Mouse (Mus musculus) testis, adult 2 months (tissue): Measurements from ENCODE around the gene Arhgap11a. TPM values are rescaled to one million over a fixed set of nuclear protein-coding genes. Genes with fewer than 3 reads are reported as not detected.

Experiments
- H3K27ac ChIP-seq: fragments of 200-500 bp; 2 replicates; pipeline ENCODE4 v1.5.1; 2012; ENCODE audit warnings: low read depth, low read length; ENCODE audit not compliant: control insufficient read depth, insufficient read depth
- H3K27me3 ChIP-seq: fragments of 200-500 bp; 2 replicates; pipeline ENCODE4 v1.6.1; 2012; ENCODE audit warnings: mild to moderate bottlenecking, low read length, moderate library complexity; ENCODE audit not compliant: control insufficient read depth, insufficient read depth
- H3K36me3 ChIP-seq: fragments of 200-500 bp; 2 replicates; pipeline ENCODE4 v1.6.1; 2012; ENCODE audit warnings: mild to moderate bottlenecking, low read length; ENCODE audit not compliant: control insufficient read depth, insufficient read depth
- H3K4me1 ChIP-seq: fragments of 200-500 bp; 2 replicates; pipeline ENCODE4 v1.6.1; 2012; ENCODE audit warnings: low read length; ENCODE audit not compliant: control insufficient read depth, insufficient read depth
- H3K4me3 ChIP-seq: fragments of 200-500 bp; 2 replicates; pipeline ENCODE4 v1.5.1; 2012; ENCODE audit warnings: low read depth, mild to moderate bottlenecking, low read length, moderate library complexity, mixed read lengths; ENCODE audit not compliant: control insufficient read depth
- CTCF ChIP-seq: fragments of 200-500 bp; IDR thresholded peaks from 2 replicates; pipeline ENCODE4 v1.5.1; 2012; ENCODE audit warnings: low read depth, mild to moderate bottlenecking, inconsistent platforms, low read length, moderate library complexity; ENCODE audit not compliant: control insufficient read depth, insufficient read depth, insufficient replicate concordance
- POLR2A ChIP-seq: fragments of 200-500 bp; IDR thresholded peaks from 2 replicates; pipeline ENCODE4 v1.6.1; 2012; ENCODE audit warnings: low read depth, mild to moderate bottlenecking, inconsistent platforms, low read length, moderate library complexity; ENCODE audit not compliant: control insufficient read depth
- polyA plus RNA-seq: library from polyadenylated mRNA; depleted of rRNA; stranded (reverse); fragments of >200 nt; gene quantifications from 2 replicates; pipeline ENCODE4 v1.2.3, GENCODE M21; 2012

Arhgap11a gene
- polyA plus RNA-seq, 1 experiment: 2.6 TPM

- TF ChIP-seq CTCF (no peak), POLR2A (peak; percentile 27)
- peak within 1 kb of the TSS; percentile 66; the same call in 1 of the 2 replicates for H3K27ac ChIP-seq
- H3K4me1 ChIP-seq: peaks cover 9% of the 10 kb centered on the region
- no peaks in the 10 kb centered on the region for H3K36me3 ChIP-seq
- H3K4me3 ChIP-seq: peak within 1 kb of the TSS; percentile 53
- no peaks in the 10 kb centered on the region for H3K27me3 ChIP-seq
These were observed 19.2 kb downstream of the Arhgap11a start, which contains the start of gene Scg5 for GRCm38 (mm10) chr2:113828943-113829882. Scg5 (minus strand) TSS chr2:113829121.

- Histone ChIP-seq H3K27me3 (no peaks in the 10 kb centered on the region), H3K36me3 (no peaks in the 10 kb centered on the region), H3K27ac (no peak overlapping the region), H3K4me3 (peak overlapping the region; percentile 53), H3K4me1 (peaks cover 9% of the 10 kb centered on the region)
- TF ChIP-seq CTCF (no peak), POLR2A (no peak)
These were observed 20.1 kb downstream of the Arhgap11a start for GRCm38 (mm10) chr2:113828086-113828942.

- peak; percentile 44; the same call in 1 of the 2 replicates for TF ChIP-seq CTCF
- TF ChIP-seq POLR2A: no peak
- H3K4me1 ChIP-seq: peaks cover 4% of the 10 kb centered on the region
- no peak overlapping the region for H3K4me3 ChIP-seq
- H3K27me3 ChIP-seq: no peaks in the 10 kb centered on the region
- H3K36me3 ChIP-seq: no peaks in the 10 kb centered on the region
- no peak overlapping the region for H3K27ac ChIP-seq
These were observed 24.6 kb downstream of the Arhgap11a start for GRCm38 (mm10) chr2:113823909-113824308.

- Histone ChIP-seq H3K4me3 (no peak overlapping the region), H3K4me1 (no peaks in the 10 kb centered on the region), H3K27me3 (no peaks in the 10 kb centered on the region), H3K36me3 (no peaks in the 10 kb centered on the region), H3K27ac (no peak overlapping the region)
- TF ChIP-seq CTCF (no peak), POLR2A (no peak)
These were observed 26.1 kb downstream of the Arhgap11a start for GRCm38 (mm10) chr2:113822367-113822766.

GRCm38 (mm10) chr2:113821176-113821734 lies 27.2 kb downstream of the Arhgap11a start:
- no peaks in the 10 kb centered on the region for H3K4me1 ChIP-seq
- H3K4me3 ChIP-seq: no peak overlapping the region
- TF ChIP-seq POLR2A: no peak
- no peak for TF ChIP-seq CTCF
- no peak overlapping the region for H3K27ac ChIP-seq
- H3K27me3 ChIP-seq: no peaks in the 10 kb centered on the region
- no peaks in the 10 kb centered on the region for H3K36me3 ChIP-seq

GRCm38 (mm10) chr2:113820117-113820516 lies 28.3 kb downstream of the Arhgap11a start:
- TF ChIP-seq CTCF (no peak), POLR2A (no peak)
- no peaks in the 10 kb centered on the region for H3K36me3 ChIP-seq

More at GRCm38 (mm10) chr2:113820117-113820516, 28.3 kb downstream of the Arhgap11a start:
- H3K27me3 ChIP-seq: no peaks in the 10 kb centered on the region
- H3K4me1 ChIP-seq: no peaks in the 10 kb centered on the region
- H3K4me3 ChIP-seq: no peak overlapping the region
- H3K27ac ChIP-seq: no peak overlapping the region
